Mouse (Mus musculus): ENCODE results near the gene Tbcc. TPM values are rescaled to one million over a fixed set of nuclear protein-coding genes. Genes with fewer than 3 reads are reported as not detected.

The Tbcc gene
- polyA plus RNA-seq, 1 experiment: 24.9 TPM

DNA sequence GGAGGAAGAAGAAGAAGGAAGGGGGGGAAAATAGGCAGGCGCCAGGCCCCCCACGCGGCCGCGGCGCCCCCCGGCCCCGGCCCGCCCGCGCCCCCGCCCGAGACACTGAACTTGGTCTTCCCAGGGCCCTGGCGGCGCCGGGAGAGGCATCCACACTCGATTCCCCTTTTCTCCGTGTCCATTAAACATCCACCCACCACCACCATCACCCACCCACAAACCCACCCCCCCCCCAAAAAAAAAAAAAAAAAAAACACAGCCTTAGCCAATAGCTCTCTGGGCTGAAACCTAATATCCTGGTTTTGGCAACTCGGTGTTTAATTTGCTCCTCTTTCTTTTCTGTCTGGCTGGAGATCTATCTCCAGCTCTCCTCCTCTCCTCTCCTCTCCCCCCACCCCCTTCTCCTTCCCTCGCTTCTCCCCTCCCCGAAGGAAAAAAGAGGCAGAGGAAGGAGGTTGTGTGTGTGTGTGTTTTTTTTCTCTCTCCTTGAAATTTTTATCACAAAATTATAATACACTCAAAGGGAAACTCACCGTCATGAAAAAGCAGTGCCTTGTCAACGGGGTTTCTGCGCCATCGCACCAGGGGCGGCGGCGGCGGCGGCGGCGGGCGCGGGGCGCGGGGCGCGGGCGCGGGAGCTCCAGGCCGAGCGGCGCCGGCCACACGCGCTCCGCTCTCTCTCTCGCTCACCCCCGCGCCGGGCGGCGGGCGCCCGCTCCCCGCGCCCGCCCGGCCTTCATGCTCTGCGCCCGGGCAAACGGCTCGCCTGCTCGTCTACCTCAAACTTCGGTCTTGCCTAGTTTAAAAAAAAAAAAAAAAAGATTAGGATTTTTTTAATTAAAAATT lies 32.4 kb upstream of the Tbcc start, which contains the start of gene Bicral:
TSS of gene Bicral (minus strand) at position 580 of the 846 bp plus-strand sequence.
- Histone ChIP-seq H3K27ac (ENCODE audit: insufficient read depth, low read length) (peak within 1 kb of the TSS; percentile 98), H3K27me3 (ENCODE audit: control insufficient read depth, insufficient read depth, low read length) (no peaks in the 10 kb centered on the region), H3K4me3 (replicated peaks; ENCODE audit: insufficient read depth, low read depth, low read length) (peak within 1 kb of the TSS; percentile 73), H3K4me1 (ENCODE audit: control insufficient read depth, insufficient read depth, low read length) (peaks cover 11% of the 10 kb centered on the region)
- WGBS: under 1% methylated on average over 64 of the region's 65 CpGs
- TF ChIP-seq CTCF (IDR thresholded peaks at IDR 0.05; ENCODE audit: borderline replicate concordance, insufficient read depth, low read depth, low read length): no peak
- peak; percentile 18; the same call in 1 of the 2 replicates for TF ChIP-seq POLR2A (IDR thresholded peaks at IDR 0.05; ENCODE audit: borderline replicate concordance, insufficient read depth, low read length)
- DNase-seq: peak; percentile 75 to 81

DNA sequence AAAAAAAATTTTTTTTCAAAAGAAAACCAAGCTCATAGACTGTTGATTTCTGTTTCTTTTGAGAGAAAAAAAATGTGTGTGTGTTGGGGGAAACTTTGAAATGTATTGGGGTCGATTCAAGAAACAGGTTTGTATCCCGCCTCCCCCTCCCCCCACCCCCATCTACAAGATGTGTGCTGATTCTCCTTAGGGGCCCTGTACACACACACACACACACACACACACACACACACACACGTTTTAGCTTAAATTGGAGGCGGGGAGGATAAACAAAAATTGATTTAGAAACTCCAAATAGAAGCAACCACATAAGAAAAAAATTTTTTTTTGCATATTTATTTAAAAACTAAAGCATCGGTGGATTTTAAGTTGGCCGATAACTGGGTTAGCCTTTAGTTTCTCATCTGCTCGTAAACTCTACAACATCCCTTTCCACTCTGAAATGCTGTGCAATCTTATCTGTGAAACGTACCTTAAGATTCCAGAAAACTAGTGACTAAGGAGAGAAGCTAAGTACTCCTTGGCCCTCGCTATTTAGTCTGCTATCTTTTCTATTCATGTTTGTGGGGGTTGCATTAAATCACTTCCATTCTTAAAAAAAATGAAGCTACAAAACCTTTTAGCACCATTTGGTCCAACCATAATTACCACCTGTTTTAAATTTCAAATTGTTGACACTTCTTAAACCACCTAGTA lies 31.6 kb upstream of the Tbcc start:
- DNase-seq: no peak
- WGBS: 16% methylated on average over 9 of the region's 9 CpGs
- Histone ChIP-seq H3K4me3 (replicated peaks; ENCODE audit: insufficient read depth, low read depth, low read length) (peak overlapping the region; percentile 53), H3K27me3 (ENCODE audit: control insufficient read depth, insufficient read depth, low read length) (no peaks in the 10 kb centered on the region), H3K27ac (ENCODE audit: insufficient read depth, low read length) (no peak overlapping the region), H3K4me1 (ENCODE audit: control insufficient read depth, insufficient read depth, low read length) (peaks cover 5% of the 10 kb centered on the region; the same call in 1 of the 2 replicates)
- TF ChIP-seq CTCF (IDR thresholded peaks at IDR 0.05; ENCODE audit: borderline replicate concordance, insufficient read depth, low read depth, low read length) (no peak), POLR2A (IDR thresholded peaks at IDR 0.05; ENCODE audit: borderline replicate concordance, insufficient read depth, low read length) (no peak)

GRCm38 (mm10) chr17:46860120-46860519 lies 30.4 kb upstream of the Tbcc start:
- H3K27me3 ChIP-seq (ENCODE audit: control insufficient read depth, insufficient read depth, low read length): no peaks in the 10 kb centered on the region
- DNase-seq: no peak
- TF ChIP-seq CTCF (IDR thresholded peaks at IDR 0.05; ENCODE audit: borderline replicate concordance, insufficient read depth, low read depth, low read length): no peak
- no peak for TF ChIP-seq POLR2A (IDR thresholded peaks at IDR 0.05; ENCODE audit: borderline replicate concordance, insufficient read depth, low read length)
- H3K4me1 ChIP-seq (ENCODE audit: control insufficient read depth, insufficient read depth, low read length): no peaks in the 10 kb centered on the region; the same call in 1 of the 2 replicates
- H3K4me3 ChIP-seq (replicated peaks; ENCODE audit: insufficient read depth, low read depth, low read length): no peak overlapping the region
- WGBS: 66% methylated on average over 4 of the region's 4 CpGs
- H3K27ac ChIP-seq (ENCODE audit: insufficient read depth, low read length): no peak overlapping the region

GRCm38 (mm10) chr17:46864566-46865195 lies 25.8 kb upstream of the Tbcc start:
- H3K27me3 ChIP-seq (ENCODE audit: control insufficient read depth, insufficient read depth, low read length): no peaks in the 10 kb centered on the region
- no peak overlapping the region for H3K4me3 ChIP-seq (replicated peaks; ENCODE audit: insufficient read depth, low read depth, low read length)
- 80% methylated on average over 7 of the region's 7 CpGs for WGBS
- TF ChIP-seq POLR2A (IDR thresholded peaks at IDR 0.05; ENCODE audit: borderline replicate concordance, insufficient read depth, low read length) (no peak), CTCF (IDR thresholded peaks at IDR 0.05; ENCODE audit: borderline replicate concordance, insufficient read depth, low read depth, low read length) (no peak)
- H3K27ac ChIP-seq (ENCODE audit: insufficient read depth, low read length): no peak overlapping the region
- no peak for DNase-seq
- H3K4me1 ChIP-seq (ENCODE audit: control insufficient read depth, insufficient read depth, low read length): peaks cover 8% of the 10 kb centered on the region

DNA sequence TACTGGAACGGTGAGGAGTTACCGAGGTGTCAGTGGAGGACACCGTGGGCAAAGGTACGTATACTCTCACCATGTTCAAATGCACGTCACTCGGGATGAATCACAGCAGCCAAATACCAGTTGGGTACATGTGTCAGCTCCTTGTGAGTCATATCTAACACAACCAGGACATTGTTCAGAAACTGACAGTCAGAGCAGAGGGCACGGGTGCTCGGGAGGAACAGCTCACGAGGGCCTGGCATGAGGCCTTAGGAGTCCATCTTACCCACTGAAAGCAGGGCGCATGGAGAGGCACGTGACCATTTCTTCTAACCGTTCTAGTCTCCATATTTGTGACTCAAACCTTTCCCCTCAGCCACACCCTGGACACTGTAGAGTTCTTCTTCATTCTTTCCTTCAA lies 23.6 kb upstream of the Tbcc start:
- 54% methylated on average over 12 of the region's 12 CpGs for WGBS
- peak overlapping the region; percentile 56; the same call in 1 of the 2 replicates for H3K27ac ChIP-seq (ENCODE audit: insufficient read depth, low read length)
- TF ChIP-seq POLR2A (IDR thresholded peaks at IDR 0.05; ENCODE audit: borderline replicate concordance, insufficient read depth, low read length): no peak
- TF ChIP-seq CTCF (IDR thresholded peaks at IDR 0.05; ENCODE audit: borderline replicate concordance, insufficient read depth, low read depth, low read length): no peak
- no peak overlapping the region for H3K4me3 ChIP-seq (replicated peaks; ENCODE audit: insufficient read depth, low read depth, low read length)
- peaks cover 8% of the 10 kb centered on the region for H3K4me1 ChIP-seq (ENCODE audit: control insufficient read depth, insufficient read depth, low read length)
- no peaks in the 10 kb centered on the region for H3K27me3 ChIP-seq (ENCODE audit: control insufficient read depth, insufficient read depth, low read length)
- DNase-seq: peak in 1 of 2 experiments; percentile 40

GRCm38 (mm10) chr17:46870204-46870798 lies 20.2 kb upstream of the Tbcc start:
- WGBS: 92% methylated on average over 5 of the region's 5 CpGs
- no peak overlapping the region for H3K4me3 ChIP-seq (replicated peaks; ENCODE audit: insufficient read depth, low read depth, low read length)
- DNase-seq: no peak
- H3K27me3 ChIP-seq (ENCODE audit: control insufficient read depth, insufficient read depth, low read length): no peaks in the 10 kb centered on the region
- TF ChIP-seq POLR2A (IDR thresholded peaks at IDR 0.05; ENCODE audit: borderline replicate concordance, insufficient read depth, low read length) (no peak), CTCF (IDR thresholded peaks at IDR 0.05; ENCODE audit: borderline replicate concordance, insufficient read depth, low read depth, low read length) (no peak)
- H3K4me1 ChIP-seq (ENCODE audit: control insufficient read depth, insufficient read depth, low read length): peaks cover 8% of the 10 kb centered on the region
- no peak overlapping the region for H3K27ac ChIP-seq (ENCODE audit: insufficient read depth, low read length)

GRCm38 (mm10) chr17:46870913-46871312 lies 19.6 kb upstream of the Tbcc start:
- no peak for DNase-seq
- no peak for TF ChIP-seq CTCF (IDR thresholded peaks at IDR 0.05; ENCODE audit: borderline replicate concordance, insufficient read depth, low read depth, low read length)
- no peak for TF ChIP-seq POLR2A (IDR thresholded peaks at IDR 0.05; ENCODE audit: borderline replicate concordance, insufficient read depth, low read length)
- Histone ChIP-seq H3K27me3 (ENCODE audit: control insufficient read depth, insufficient read depth, low read length) (no peaks in the 10 kb centered on the region), H3K27ac (ENCODE audit: insufficient read depth, low read length) (no peak overlapping the region), H3K4me3 (replicated peaks; ENCODE audit: insufficient read depth, low read depth, low read length) (no peak overlapping the region), H3K4me1 (ENCODE audit: control insufficient read depth, insufficient read depth, low read length) (peaks cover 6% of the 10 kb centered on the region)
- WGBS: 37% methylated on average over 1 of the region's 1 CpGs

Data from cerebellum, adult 2 months (tissue).